Mouse (Mus musculus) kidney, adult 2 months (tissue): Measurements from ENCODE around the gene Cutal. TPM values are rescaled to one million over a fixed set of nuclear protein-coding genes. Genes with fewer than 3 reads are reported as not detected.

Experiments
- DNase-seq: peaks from one replicate; pipeline ENCODE4 v3.0.0; 2021
- H3K27ac ChIP-seq: fragments of 200-500 bp; 2 replicates; pipeline ENCODE4 v1.5.1; 2012; ENCODE audit warnings: low read depth, low read length, control low read depth, inconsistent platforms; ENCODE audit not compliant: insufficient read depth
- H3K27me3 ChIP-seq: fragments of 200-500 bp; replicated peaks from 2 replicates; pipeline ENCODE4 v1.6.1; 2012; ENCODE audit warnings: mild to moderate bottlenecking, moderate library complexity, low read length, inconsistent platforms; ENCODE audit not compliant: control insufficient read depth, insufficient read depth
- H3K36me3 ChIP-seq: fragments of 200-500 bp; 2 replicates; pipeline ENCODE4 v1.6.1; 2012; ENCODE audit warnings: mild to moderate bottlenecking, moderate library complexity, low read length, inconsistent platforms; ENCODE audit not compliant: control insufficient read depth, insufficient read depth
- H3K4me1 ChIP-seq: fragments of 200-500 bp; 2 replicates; pipeline ENCODE4 v1.6.1; 2011; ENCODE audit warnings: low read length; ENCODE audit not compliant: control insufficient read depth, insufficient read depth
- H3K4me3 ChIP-seq: fragments of 200-500 bp; 2 replicates; pipeline ENCODE4 v1.5.1; 2011; ENCODE audit warnings: mild to moderate bottlenecking, low read depth, low read length, control low read depth; ENCODE audit not compliant: insufficient read depth
- CTCF ChIP-seq: fragments of 200-500 bp; conservative IDR thresholded peaks from 2 replicates; pipeline ENCODE4 v1.5.1; 2011; ENCODE audit warnings: low read depth, mild to moderate bottlenecking, control low read depth, low read length, moderate library complexity, mixed read lengths; ENCODE audit not compliant: insufficient read depth, insufficient read length
- POLR2A ChIP-seq: fragments of 200-500 bp; IDR thresholded peaks from one replicate; pipeline ENCODE4 v1.6.1; 2011; ENCODE audit warnings: low read depth, low read length, control low read depth
- WGBS: fragments of 180-500 bp; shearing (Covaris S2); methylation state at CpG from one replicate; pipeline ENCODE4 v1.1.7; 2018; 5-methylcytosine and 5-hydroxymethylcytosine counted together
- polyA plus RNA-seq: library from polyadenylated mRNA; depleted of rRNA; stranded (reverse); fragments of >200 nt; gene quantifications from 2 replicates; pipeline ENCODE4 v1.2.3, GENCODE M21; 2012

Gene Cutal
- polyA plus RNA-seq, 1 experiment = 208 TPM

- no peak overlapping the region for H3K4me3 ChIP-seq
- H3K36me3 ChIP-seq = no peaks in the 10 kb centered on the region
- 74% methylated on average over 5 of the region's 5 CpGs for WGBS
- no peak for TF ChIP-seq POLR2A
- no peak for TF ChIP-seq CTCF
- no peak overlapping the region for H3K27ac ChIP-seq
- no peaks in the 10 kb centered on the region for H3K27me3 ChIP-seq
- peaks cover 2% of the 10 kb centered on the region; the same call in 1 of the 2 replicates for H3K4me1 ChIP-seq
- no peak for DNase-seq
Observed at GRCm38 (mm10) chr2:34893950-34894349, 19.8 kb downstream of the Cutal start.

- no peaks in the 10 kb centered on the region for H3K27me3 ChIP-seq
- no peak overlapping the region for H3K27ac ChIP-seq
- TF ChIP-seq CTCF (no peak), POLR2A (no peak)
- peaks cover 2% of the 10 kb centered on the region; the same call in 1 of the 2 replicates for H3K4me1 ChIP-seq
- H3K36me3 ChIP-seq = no peaks in the 10 kb centered on the region
- 79% methylated on average over 19 of the region's 19 CpGs for WGBS
- no peak overlapping the region for H3K4me3 ChIP-seq
- DNase-seq = no peak
Observed at GRCm38 (mm10) chr2:34895503-34896113, 21.4 kb downstream of the Cutal start.

GRCm38 (mm10) chr2:34896821-34897460, 22.7 kb downstream of the Cutal start:
- Histone ChIP-seq H3K27ac (no peak overlapping the region), H3K36me3 (no peaks in the 10 kb centered on the region), H3K27me3 (no peaks in the 10 kb centered on the region), H3K4me1 (peaks cover 2% of the 10 kb centered on the region; the same call in 1 of the 2 replicates), H3K4me3 (no peak overlapping the region)
- no peak for TF ChIP-seq CTCF
- no peak for TF ChIP-seq POLR2A
- WGBS = 64% methylated on average over 17 of the region's 17 CpGs
- DNase-seq = no peak

- peaks cover 4% of the 10 kb centered on the region; the same call in 1 of the 2 replicates for H3K4me1 ChIP-seq
- no peaks in the 10 kb centered on the region for H3K36me3 ChIP-seq
- WGBS = 14% methylated on average over 10 of the region's 10 CpGs
- TF ChIP-seq POLR2A (no peak), CTCF (peak; percentile 76)
- DNase-seq = peak; percentile 68
- no peak overlapping the region for H3K4me3 ChIP-seq
- no peak overlapping the region for H3K27ac ChIP-seq
- H3K27me3 ChIP-seq = no peaks in the 10 kb centered on the region
Observed at GRCm38 (mm10) chr2:34897820-34898219, 23.6 kb downstream of the Cutal start.

GRCm38 (mm10) chr2:34899682-34900081, 25.5 kb downstream of the Cutal start:
- Histone ChIP-seq H3K27ac (no peak overlapping the region), H3K27me3 (no peaks in the 10 kb centered on the region), H3K36me3 (no peaks in the 10 kb centered on the region), H3K4me1 (peaks cover 12% of the 10 kb centered on the region; the same call in 1 of the 2 replicates), H3K4me3 (no peak overlapping the region)
- no peak for DNase-seq
- TF ChIP-seq POLR2A (no peak), CTCF (no peak)
- WGBS = 85% methylated on average over 11 of the region's 11 CpGs

GRCm38 (mm10) chr2:34900412-34900811, 26.2 kb downstream of the Cutal start:
- no peaks in the 10 kb centered on the region for H3K27me3 ChIP-seq
- WGBS = 87% methylated on average over 1 of the region's 1 CpGs
- no peak for DNase-seq
- H3K27ac ChIP-seq = no peak overlapping the region
- H3K4me3 ChIP-seq = no peak overlapping the region
- no peaks in the 10 kb centered on the region for H3K36me3 ChIP-seq
- TF ChIP-seq CTCF = no peak
- TF ChIP-seq POLR2A = no peak
- peaks cover 12% of the 10 kb centered on the region; the same call in 1 of the 2 replicates for H3K4me1 ChIP-seq

GRCm38 (mm10) chr2:34901726-34902125, 27.5 kb downstream of the Cutal start:
- Histone ChIP-seq H3K27me3 (no peaks in the 10 kb centered on the region), H3K27ac (no peak overlapping the region), H3K36me3 (no peaks in the 10 kb centered on the region), H3K4me3 (no peak overlapping the region), H3K4me1 (peaks cover 12% of the 10 kb centered on the region; the same call in 1 of the 2 replicates)
- DNase-seq = no peak
- no peak for TF ChIP-seq POLR2A
- TF ChIP-seq CTCF = no peak
- 85% methylated on average over 4 of the region's 4 CpGs for WGBS
